In the genomic region with DNA sequence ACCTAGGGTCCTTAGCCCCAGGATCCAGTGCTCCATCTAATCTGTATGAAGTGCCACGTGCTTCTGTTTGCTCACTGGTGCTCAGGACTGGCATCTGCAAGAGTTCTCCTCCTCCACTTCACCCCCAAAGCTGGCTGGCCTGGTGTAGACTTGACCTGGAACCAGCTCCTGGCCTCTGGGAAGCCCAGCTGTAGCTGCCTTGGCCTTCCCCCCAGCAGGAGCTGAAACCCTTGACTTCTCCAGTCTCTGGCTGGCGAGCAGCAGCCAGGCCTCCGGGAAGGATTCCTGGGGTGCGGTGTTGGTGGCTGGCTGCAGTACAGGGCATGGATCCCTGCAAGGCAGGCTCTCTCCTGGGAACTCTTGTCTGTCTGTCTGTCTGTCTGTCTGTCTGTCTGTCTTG, we compare ENCODE assay signal across 16 mouse cellular contexts. TPM values are rescaled to one million over a fixed set of nuclear protein-coding genes. Genes with fewer than 3 reads are reported as not detected.
A peak's percentile ranks its signal among the peaks of the same experiment; 100 is the strongest.
DNase-seq lines count a peak whose midpoint lies in the region; ATAC-seq lines count a peak whose summit lies in the region.
"Had no signal": no experiment of that assay in that cellular context is flagged by ENCODE, and none has a peak within 500 bp of the region (broad histone marks: within the 10 kb centered on the region; RNA-seq: fewer than 3 reads in every experiment).

No protein-coding gene starts in this region.

- no peaks in the 10 kb centered on the region for H3K9me3 ChIP-seq in kidney, embryonic 15.5 days (replicated peaks)
- no peaks in the 10 kb centered on the region for H3K9me3 ChIP-seq in limb, embryonic 10.5 days (replicated peaks)
- no peaks in the 10 kb centered on the region for H3K9me3 ChIP-seq in forebrain, embryonic 11.5 days (ENCODE audit: control insufficient read depth, low read length)
- H3K9me3 ChIP-seq: embryonic facial prominence, embryonic 13.5 days; limb, embryonic 12.5 days; megakaryocyte, embryonic 14.5 days; neural tube, embryonic 12.5 days had no signal

- peaks cover 3% of the 10 kb centered on the region; the same call in 1 of the 2 replicates for H3K4me1 ChIP-seq in kidney, embryonic 15.5 days
- peaks cover 13% of the 10 kb centered on the region for H3K4me1 ChIP-seq in limb, embryonic 10.5 days
- no peaks in the 10 kb centered on the region for H3K4me1 ChIP-seq in forebrain, embryonic 11.5 days (replicated peaks; ENCODE audit: control insufficient read depth, insufficient read depth, low read length)
- H3K4me1 ChIP-seq: neural tube, embryonic 12.5 days had no signal

- ATAC-seq in kidney, embryonic 15.5 days (replicated peaks; ENCODE audit: low FRiP score) = no peak
- no peak for ATAC-seq in forebrain, embryonic 11.5 days (replicated peaks; ENCODE audit: low FRiP score)
- ATAC-seq: activated CD4-positive, CD25-positive, alpha-beta regulatory T cell, adult 4 months had no signal

- 81% methylated on average over 4 of the region's 4 CpGs for WGBS in kidney, embryonic 15.5 days
- WGBS in limb, embryonic 10.5 days = 71% methylated on average over 4 of the region's 4 CpGs
- WGBS in forebrain, embryonic 11.5 days = 72% methylated on average over 4 of the region's 4 CpGs

- DNase-seq in gastrocnemius, adult 18-20 months (ENCODE audit: low spot score) = peak; percentile 45
- no peak for DNase-seq in gastrocnemius, postnatal 4 days (ENCODE audit: low spot score in 2 of 2)
- DNase-seq in kidney, postnatal 36 days = peak; percentile 33 to 51
- peak; percentile 28 for DNase-seq in adipocyte (ENCODE audit: low spot score)
- no peak for DNase-seq in limb, embryonic 10.5 days (ENCODE audit: low spot score)
- no peak for DNase-seq in testis, postnatal 14 days (ENCODE audit: low spot score)
- DNase-seq in forebrain, embryonic 11.5 days (ENCODE audit: low spot score) = no peak

- H3K27me3 ChIP-seq in kidney, embryonic 15.5 days = no peaks in the 10 kb centered on the region
- 0 out of 2 replicates have a peak, but pooled peaks cover 3% of the 10 kb centered on the region for H3K27me3 ChIP-seq in limb, embryonic 10.5 days (ENCODE audit: low read depth, poor library complexity, severe bottlenecking)
- no peaks in the 10 kb centered on the region for H3K27me3 ChIP-seq in forebrain, embryonic 11.5 days (ENCODE audit: control insufficient read depth, insufficient read depth, low read length)
- H3K27me3 ChIP-seq: embryonic facial prominence, embryonic 13.5 days; limb, embryonic 12.5 days had no signal

- no peak overlapping the region for H3K4me3 ChIP-seq in kidney, embryonic 15.5 days (replicated peaks)
- H3K4me3 ChIP-seq in limb, embryonic 10.5 days = no peak overlapping the region
- H3K4me3 ChIP-seq in forebrain, embryonic 11.5 days (ENCODE audit: low read depth, low read length) = no peak overlapping the region
- H3K4me3 ChIP-seq: embryonic facial prominence, embryonic 13.5 days; limb, embryonic 12.5 days; megakaryocyte, embryonic 14.5 days; neural tube, embryonic 12.5 days had no signal

- H3K27ac ChIP-seq in kidney, embryonic 15.5 days = no peak overlapping the region
- peak overlapping the region; percentile 54; the same call in 1 of the 2 replicates for H3K27ac ChIP-seq in limb, embryonic 10.5 days
- no peak overlapping the region for H3K27ac ChIP-seq in forebrain, embryonic 11.5 days (ENCODE audit: low read depth, low read length)
- H3K27ac ChIP-seq: embryonic facial prominence, embryonic 13.5 days; limb, embryonic 12.5 days; neural tube, embryonic 12.5 days had no signal

- H3K36me3 ChIP-seq in kidney, embryonic 15.5 days = no peaks in the 10 kb centered on the region
- H3K36me3 ChIP-seq in limb, embryonic 10.5 days = no peaks in the 10 kb centered on the region
- H3K36me3 ChIP-seq in forebrain, embryonic 11.5 days (ENCODE audit: control insufficient read depth, insufficient read depth, low read length) = no peaks in the 10 kb centered on the region
- H3K36me3 ChIP-seq: embryonic facial prominence, embryonic 13.5 days; limb, embryonic 12.5 days; neural tube, embryonic 12.5 days had no signal

- no peak overlapping the region for H3K9ac ChIP-seq in kidney, embryonic 15.5 days
- H3K9ac ChIP-seq in forebrain, embryonic 11.5 days (ENCODE audit: low read length) = no peak overlapping the region
- H3K9ac ChIP-seq: embryonic facial prominence, embryonic 13.5 days; limb, embryonic 12.5 days; neural tube, embryonic 12.5 days had no signal

- H3K4me2 ChIP-seq in kidney, embryonic 15.5 days = no peak overlapping the region
- no peak overlapping the region for H3K4me2 ChIP-seq in forebrain, embryonic 11.5 days (ENCODE audit: low read depth, low read length, severe bottlenecking)
- H3K4me2 ChIP-seq: embryonic facial prominence, embryonic 13.5 days; limb, embryonic 12.5 days; neural tube, embryonic 12.5 days had no signal

RNA-seq across cellular contexts. Expression of a gene that starts 16.4 kb away (rescaled TPM):
- under 1 TPM in 1 of 2 experiments, not detected in 1; 0.17 TPM for total RNA-seq in gastrocnemius, adult 18-20 months (2021)
- total RNA-seq in gastrocnemius, postnatal 4 days (2021) = under 1 TPM; 0.32 to 0.49 TPM
- polyA plus RNA-seq in kidney, embryonic 15.5 days (2015; fragmentation: Nextera tagmentation; extraction: Ambion mirVana) = 0.31 and 0.96 TPM in 2 replicates
- polyA plus RNA-seq in limb, embryonic 10.5 days (2016; fragmentation: Nextera tagmentation; extraction: Ambion mirVana) = 0.49 and 0.91 TPM in 2 replicates
- 1.3 and 2.2 TPM in 2 replicates for polyA plus RNA-seq in forebrain, embryonic 11.5 days (2014; fragmentation: Nextera tagmentation; extraction: Ambion mirVana)

RNA-seq across cellular contexts. Expression of a gene that starts 27.8 kb away (rescaled TPM):
- total RNA-seq in gastrocnemius, adult 18-20 months (2021) = under 1 TPM; 0.18 to 0.21 TPM
- total RNA-seq in gastrocnemius, postnatal 4 days (2021) = 100 to 1,000 TPM; 111 to 118 TPM
- polyA plus RNA-seq in kidney, embryonic 15.5 days (2015; fragmentation: Nextera tagmentation; extraction: Ambion mirVana) = 3.4 and 5.3 TPM in 2 replicates
- polyA plus RNA-seq in limb, embryonic 10.5 days (2016; fragmentation: Nextera tagmentation; extraction: Ambion mirVana) = 0.16 and 1.5 TPM in 2 replicates
- polyA plus RNA-seq in forebrain, embryonic 11.5 days (2014; fragmentation: Nextera tagmentation; extraction: Ambion mirVana) = not detected in 2 replicates
- total RNA-seq: common myeloid progenitor, adult 5-6 weeks; heart, adult 18-20 months had no signal
- polyA plus RNA-seq: activated CD4-positive, CD25-positive, alpha-beta regulatory T cell, adult 4 months; intestine, embryonic 14.5 days had no signal

RNA-seq across cellular contexts. Expression of a gene that starts 34.4 kb away (rescaled TPM):
- 10 to 100 TPM; 31.2 to 34.2 TPM for total RNA-seq in gastrocnemius, adult 18-20 months (2021)
- 10 to 100 TPM; 34.8 to 38.5 TPM for total RNA-seq in gastrocnemius, postnatal 4 days (2021)
- polyA plus RNA-seq in kidney, embryonic 15.5 days (2015; fragmentation: Nextera tagmentation; extraction: Ambion mirVana) = 61.0 and 66.1 TPM in 2 replicates
- polyA plus RNA-seq in limb, embryonic 10.5 days (2016; fragmentation: Nextera tagmentation; extraction: Ambion mirVana) = 86.4 and 109 TPM in 2 replicates
- 103 and 109 TPM in 2 replicates for polyA plus RNA-seq in forebrain, embryonic 11.5 days (2014; fragmentation: Nextera tagmentation; extraction: Ambion mirVana)

RNA-seq across cellular contexts. Expression of a gene that starts 35.0 kb away (rescaled TPM):
- total RNA-seq in gastrocnemius, adult 18-20 months (2021) = 1 to 10 TPM; 2.7 to 6.9 TPM
- 1 to 10 TPM; 2.5 to 4.6 TPM for total RNA-seq in gastrocnemius, postnatal 4 days (2021)
- polyA plus RNA-seq in kidney, embryonic 15.5 days (2015; fragmentation: Nextera tagmentation; extraction: Ambion mirVana) = 1.3 and 1.7 TPM in 2 replicates
- 3.5 and 9.1 TPM in 2 replicates for polyA plus RNA-seq in limb, embryonic 10.5 days (2016; fragmentation: Nextera tagmentation; extraction: Ambion mirVana)
- 4.0 and 4.4 TPM in 2 replicates for polyA plus RNA-seq in forebrain, embryonic 11.5 days (2014; fragmentation: Nextera tagmentation; extraction: Ambion mirVana)
- total RNA-seq: common myeloid progenitor, adult 5-6 weeks had no signal
- polyA plus RNA-seq: activated CD4-positive, CD25-positive, alpha-beta regulatory T cell, adult 4 months had no signal

Comparison
In these comparisons a context has a peak if more than half of its experiments do, and no peak if none do; other contexts are left out.
1. DNase-seq: peak in gastrocnemius, adult 18-20 months (single experiment), kidney, postnatal 36 days (2 of 2) and adipocyte (single experiment); none in gastrocnemius, postnatal 4 days (0 of 2), limb, embryonic 10.5 days (single experiment), testis, postnatal 14 days (single experiment) and forebrain, embryonic 11.5 days (single experiment).